Mouse (Mus musculus): ENCODE measurements around the gene Hs2st1. TPM values are rescaled to one million over a fixed set of nuclear protein-coding genes. Genes with fewer than 3 reads are reported as not detected.

The Hs2st1 gene
- polyA plus RNA-seq, 1 experiment: 5.2 TPM

GRCm38 (mm10) chr3:144467521-144467920 is 102.5 kb downstream of the Hs2st1 start:
- Histone ChIP-seq H3K36me3 (ENCODE audit: control insufficient read depth, insufficient read depth, low read length) (no peaks in the 10 kb centered on the region), H3K4me1 (ENCODE audit: control insufficient read depth, insufficient read depth, low read length) (no peaks in the 10 kb centered on the region), H3K27ac (ENCODE audit: insufficient read depth, low read depth, low read length) (no peak overlapping the region), H3K4me3 (ENCODE audit: insufficient read depth, low read depth, low read length) (no peak overlapping the region), H3K27me3 (replicated peaks; ENCODE audit: control insufficient read depth, insufficient read depth, low read length) (no peaks in the 10 kb centered on the region)
- TF ChIP-seq CTCF (conservative IDR thresholded peaks at IDR 0.05; ENCODE audit: insufficient read depth, insufficient read length, low read depth, low read length) (no peak), POLR2A (IDR thresholded peaks at IDR 0.05; ENCODE audit: low read depth, low read length) (no peak)
- WGBS: 72% methylated on average over 10 of the region's 10 CpGs
- peak; percentile 8 for DNase-seq

DNA sequence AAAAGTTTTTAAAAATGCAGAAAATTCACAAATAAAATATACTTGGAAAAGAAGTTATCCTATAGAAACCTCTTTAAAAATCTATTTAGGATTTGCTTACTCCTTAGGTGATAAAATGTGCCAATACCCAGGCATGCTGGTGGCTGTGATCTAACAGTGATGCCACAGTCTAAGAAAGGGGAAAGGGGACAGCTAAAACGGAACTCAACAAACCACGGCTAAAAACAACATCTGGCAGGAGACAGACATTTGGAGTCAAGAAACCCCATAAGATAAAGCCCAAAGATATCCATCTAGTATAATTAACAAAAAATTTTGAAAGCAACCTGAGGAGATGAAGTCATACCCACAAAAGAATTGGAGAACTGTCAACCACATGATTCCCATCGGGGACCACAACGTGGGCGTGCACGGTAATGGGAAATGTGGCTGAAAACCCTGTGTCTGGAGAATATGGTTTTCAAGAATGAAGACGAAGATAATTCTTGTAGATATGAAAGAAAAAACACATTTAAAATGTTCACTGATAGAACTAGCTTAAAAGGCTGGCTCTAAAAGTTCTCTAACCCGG is 103.8 kb downstream of the Hs2st1 start:
- H3K27me3 ChIP-seq (replicated peaks; ENCODE audit: control insufficient read depth, insufficient read depth, low read length): no peaks in the 10 kb centered on the region
- H3K36me3 ChIP-seq (ENCODE audit: control insufficient read depth, insufficient read depth, low read length): no peaks in the 10 kb centered on the region
- H3K27ac ChIP-seq (ENCODE audit: insufficient read depth, low read depth, low read length): no peak overlapping the region
- no peaks in the 10 kb centered on the region for H3K4me1 ChIP-seq (ENCODE audit: control insufficient read depth, insufficient read depth, low read length)
- TF ChIP-seq POLR2A (IDR thresholded peaks at IDR 0.05; ENCODE audit: low read depth, low read length) (no peak), CTCF (conservative IDR thresholded peaks at IDR 0.05; ENCODE audit: insufficient read depth, insufficient read length, low read depth, low read length) (no peak)
- no peak for DNase-seq
- no peak overlapping the region for H3K4me3 ChIP-seq (ENCODE audit: insufficient read depth, low read depth, low read length)
- WGBS: 91% methylated on average over 8 of the region's 8 CpGs

DNA sequence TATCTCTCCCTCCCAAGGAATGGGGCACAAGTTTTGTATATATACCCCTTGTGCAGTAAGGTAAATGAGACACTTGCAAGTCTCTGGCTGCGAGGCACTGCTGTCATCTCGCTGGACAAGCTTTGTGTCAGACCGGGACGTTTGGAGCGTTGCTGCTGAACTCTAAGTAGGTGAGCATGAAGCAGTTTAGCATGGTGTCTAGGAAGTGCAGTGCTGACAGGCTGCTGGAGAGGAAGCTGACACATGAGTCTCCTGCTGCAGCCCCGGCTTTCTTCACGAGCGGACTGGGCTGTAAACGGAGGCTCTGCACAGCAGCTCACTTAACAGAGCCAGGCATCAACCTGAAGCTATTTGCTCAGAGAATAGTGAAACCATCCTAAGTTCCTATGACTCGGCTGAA is 107.3 kb downstream of the Hs2st1 start:
- no peak for TF ChIP-seq POLR2A (IDR thresholded peaks at IDR 0.05; ENCODE audit: low read depth, low read length)
- no peak for TF ChIP-seq CTCF (conservative IDR thresholded peaks at IDR 0.05; ENCODE audit: insufficient read depth, insufficient read length, low read depth, low read length)
- DNase-seq: no peak
- 87% methylated on average over 10 of the region's 10 CpGs for WGBS

GRCm38 (mm10) chr3:144460183-144460788 is 109.7 kb downstream of the Hs2st1 start:
- no peaks in the 10 kb centered on the region for H3K27me3 ChIP-seq (replicated peaks; ENCODE audit: control insufficient read depth, insufficient read depth, low read length)
- DNase-seq: no peak
- WGBS: 47% methylated on average over 5 of the region's 5 CpGs
- no peaks in the 10 kb centered on the region for H3K4me1 ChIP-seq (ENCODE audit: control insufficient read depth, insufficient read depth, low read length)
- TF ChIP-seq POLR2A (IDR thresholded peaks at IDR 0.05; ENCODE audit: low read depth, low read length): no peak
- no peak for TF ChIP-seq CTCF (conservative IDR thresholded peaks at IDR 0.05; ENCODE audit: insufficient read depth, insufficient read length, low read depth, low read length)
- H3K36me3 ChIP-seq (ENCODE audit: control insufficient read depth, insufficient read depth, low read length): no peaks in the 10 kb centered on the region
- H3K4me3 ChIP-seq (ENCODE audit: insufficient read depth, low read depth, low read length): no peak overlapping the region
- H3K27ac ChIP-seq (ENCODE audit: insufficient read depth, low read depth, low read length): no peak overlapping the region

More for the DNA sequence above, 107.3 kb downstream of the Hs2st1 start:
- no peaks in the 10 kb centered on the region for H3K27me3 ChIP-seq (replicated peaks; ENCODE audit: control insufficient read depth, insufficient read depth, low read length)
- no peak overlapping the region for H3K27ac ChIP-seq (ENCODE audit: insufficient read depth, low read depth, low read length)
- H3K4me1 ChIP-seq (ENCODE audit: control insufficient read depth, insufficient read depth, low read length): no peaks in the 10 kb centered on the region
- no peaks in the 10 kb centered on the region for H3K36me3 ChIP-seq (ENCODE audit: control insufficient read depth, insufficient read depth, low read length)
- no peak overlapping the region for H3K4me3 ChIP-seq (ENCODE audit: insufficient read depth, low read depth, low read length)

DNA sequence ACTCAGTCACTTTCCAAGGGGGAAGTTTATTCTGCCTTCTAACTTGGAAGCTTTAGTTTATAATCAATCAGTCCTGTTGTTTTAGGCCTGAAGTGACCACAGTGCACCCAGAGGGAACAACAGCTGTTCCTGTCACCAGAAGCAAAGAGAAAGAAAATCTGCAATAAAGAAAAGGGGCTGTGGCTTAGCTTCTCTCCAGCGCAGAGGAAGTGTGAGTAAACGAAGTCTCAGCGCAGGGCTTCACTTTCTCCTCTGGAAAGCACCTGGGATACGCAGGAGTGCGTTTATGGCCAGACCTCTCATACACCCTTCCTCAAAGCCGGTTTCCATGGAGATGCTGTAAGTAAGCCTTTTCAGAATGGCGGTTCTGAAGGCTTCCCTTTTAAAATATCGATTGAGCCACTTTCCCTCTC is 110.7 kb downstream of the Hs2st1 start:
- H3K27ac ChIP-seq (ENCODE audit: insufficient read depth, low read depth, low read length): no peak overlapping the region
- WGBS: 59% methylated on average over 8 of the region's 8 CpGs
- no peaks in the 10 kb centered on the region for H3K27me3 ChIP-seq (replicated peaks; ENCODE audit: control insufficient read depth, insufficient read depth, low read length)
- no peak overlapping the region for H3K4me3 ChIP-seq (ENCODE audit: insufficient read depth, low read depth, low read length)
- no peaks in the 10 kb centered on the region for H3K4me1 ChIP-seq (ENCODE audit: control insufficient read depth, insufficient read depth, low read length)
- H3K36me3 ChIP-seq (ENCODE audit: control insufficient read depth, insufficient read depth, low read length): no peaks in the 10 kb centered on the region
- no peak for TF ChIP-seq CTCF (conservative IDR thresholded peaks at IDR 0.05; ENCODE audit: insufficient read depth, insufficient read length, low read depth, low read length)
- no peak for TF ChIP-seq POLR2A (IDR thresholded peaks at IDR 0.05; ENCODE audit: low read depth, low read length)
- no peak for DNase-seq

- Histone ChIP-seq H3K27me3 (replicated peaks; ENCODE audit: control insufficient read depth, insufficient read depth, low read length) (no peaks in the 10 kb centered on the region), H3K36me3 (ENCODE audit: control insufficient read depth, insufficient read depth, low read length) (no peaks in the 10 kb centered on the region), H3K27ac (ENCODE audit: insufficient read depth, low read depth, low read length) (no peak overlapping the region), H3K4me3 (ENCODE audit: insufficient read depth, low read depth, low read length) (no peak overlapping the region), H3K4me1 (ENCODE audit: control insufficient read depth, insufficient read depth, low read length) (no peaks in the 10 kb centered on the region)
- WGBS: 66% methylated on average over 19 of the region's 19 CpGs
- TF ChIP-seq CTCF (conservative IDR thresholded peaks at IDR 0.05; ENCODE audit: insufficient read depth, insufficient read length, low read depth, low read length) (peak; percentile 35; the same call in 1 of the 2 replicates), POLR2A (IDR thresholded peaks at IDR 0.05; ENCODE audit: low read depth, low read length) (no peak)
- peak; percentile 72 for DNase-seq
Measured at GRCm38 (mm10) chr3:144453701-144454430, 116.1 kb downstream of the Hs2st1 start.

- no peak overlapping the region for H3K4me3 ChIP-seq (ENCODE audit: insufficient read depth, low read depth, low read length)
- H3K27ac ChIP-seq (ENCODE audit: insufficient read depth, low read depth, low read length): no peak overlapping the region
- TF ChIP-seq POLR2A (IDR thresholded peaks at IDR 0.05; ENCODE audit: low read depth, low read length) (no peak), CTCF (conservative IDR thresholded peaks at IDR 0.05; ENCODE audit: insufficient read depth, insufficient read length, low read depth, low read length) (no peak)
- H3K4me1 ChIP-seq (ENCODE audit: control insufficient read depth, insufficient read depth, low read length): no peaks in the 10 kb centered on the region
- no peaks in the 10 kb centered on the region for H3K36me3 ChIP-seq (ENCODE audit: control insufficient read depth, insufficient read depth, low read length)
- H3K27me3 ChIP-seq (replicated peaks; ENCODE audit: control insufficient read depth, insufficient read depth, low read length): no peaks in the 10 kb centered on the region
- 95% methylated on average over 6 of the region's 6 CpGs for WGBS
- DNase-seq: no peak
Measured at GRCm38 (mm10) chr3:144448977-144449376, 121.0 kb downstream of the Hs2st1 start.

Data from kidney, adult 2 months (tissue).